Mouse (Mus musculus) ES-Bruce4 (cell line): ENCODE measurements around the gene Smim22.
A peak's percentile ranks its signal among the peaks of the same experiment; 100 is the strongest.

ENCODE experiments used
- CTCF ChIP-seq: IDR thresholded peaks from one replicate; pipeline ENCODE4 v1.8.1; 2011; ENCODE audit warnings: low read depth, low read length
- EP300 ChIP-seq: IDR thresholded peaks from 2 replicates; pipeline ENCODE4 v1.6.1; 2011; ENCODE audit warnings: low read depth, low read length; ENCODE audit not compliant: insufficient read depth

DNA sequence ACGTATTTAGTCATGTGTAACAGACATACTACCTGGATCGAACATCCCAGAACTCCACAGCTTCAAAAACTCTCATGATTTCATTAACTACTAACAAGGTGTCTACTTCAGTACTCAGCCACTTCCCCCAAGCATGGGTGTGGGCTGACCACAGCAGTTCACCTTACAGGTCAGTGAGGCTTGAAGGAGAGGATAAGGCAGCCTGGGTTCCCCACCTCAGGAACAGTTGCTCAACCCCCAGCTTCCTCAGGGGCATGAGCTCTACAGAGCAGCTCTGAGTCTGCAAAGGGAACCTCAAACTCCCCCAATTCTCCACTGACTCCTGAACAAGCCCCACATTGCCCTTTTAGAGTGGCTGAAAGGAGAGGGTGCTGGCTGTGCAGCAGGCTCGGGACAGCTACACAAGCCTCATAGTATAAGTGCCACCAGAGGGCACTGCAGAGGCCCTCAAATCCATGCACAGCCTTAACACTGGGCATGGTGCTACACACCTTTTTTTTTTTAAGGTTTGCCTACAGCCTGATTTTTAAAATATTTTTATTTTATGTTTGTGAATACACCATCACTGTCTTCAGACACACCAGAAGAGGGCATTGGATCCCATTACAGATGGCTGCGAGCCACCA, 27.2 kb upstream of the Smim22 start:
- no peak for TF ChIP-seq EP300
- TF ChIP-seq CTCF, result peak; percentile 64
